Mouse (Mus musculus): ENCODE results near the gene Otud7a.
A peak's percentile ranks its signal among the peaks of the same experiment; 100 is the strongest.

Otud7a gene

GRCm38 (mm10) chr7:63697921-63698320 lies 253.4 kb downstream of the Otud7a start:
- no peak for DNase-seq (ENCODE audit: low spot score in 2 of 2)

GRCm38 (mm10) chr7:63717903-63718302 lies 273.4 kb downstream of the Otud7a start:
- DNase-seq (ENCODE audit: low spot score in 2 of 2): no peak

- no peak for DNase-seq (ENCODE audit: low spot score in 2 of 2)
Observed at GRCm38 (mm10) chr7:63719183-63719944, 274.8 kb downstream of the Otud7a start.

DNA sequence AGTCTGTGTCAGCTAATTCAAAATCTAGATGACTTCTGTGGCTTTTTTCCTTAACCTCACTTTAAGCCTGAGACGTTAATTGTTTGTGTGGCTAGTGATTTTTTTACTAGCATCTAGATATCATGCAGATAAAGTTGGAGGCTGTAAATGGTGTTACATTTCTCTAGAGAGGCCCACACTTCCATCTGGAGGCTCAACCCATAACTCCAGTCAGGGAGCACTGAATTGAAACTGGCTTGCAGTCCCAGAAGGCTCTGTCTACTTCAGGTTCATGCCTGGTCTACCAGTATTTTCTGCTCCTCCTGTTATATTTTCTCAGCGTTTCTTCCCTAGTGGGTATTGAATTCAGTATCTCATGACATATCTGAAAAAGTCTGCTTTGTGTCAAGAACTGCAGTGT lies 276.1 kb downstream of the Otud7a start:
- no peak for DNase-seq (ENCODE audit: low spot score in 2 of 2)

- no peak for DNase-seq (ENCODE audit: low spot score in 2 of 2)
Observed at GRCm38 (mm10) chr7:63725040-63725729, 280.6 kb downstream of the Otud7a start.

DNA sequence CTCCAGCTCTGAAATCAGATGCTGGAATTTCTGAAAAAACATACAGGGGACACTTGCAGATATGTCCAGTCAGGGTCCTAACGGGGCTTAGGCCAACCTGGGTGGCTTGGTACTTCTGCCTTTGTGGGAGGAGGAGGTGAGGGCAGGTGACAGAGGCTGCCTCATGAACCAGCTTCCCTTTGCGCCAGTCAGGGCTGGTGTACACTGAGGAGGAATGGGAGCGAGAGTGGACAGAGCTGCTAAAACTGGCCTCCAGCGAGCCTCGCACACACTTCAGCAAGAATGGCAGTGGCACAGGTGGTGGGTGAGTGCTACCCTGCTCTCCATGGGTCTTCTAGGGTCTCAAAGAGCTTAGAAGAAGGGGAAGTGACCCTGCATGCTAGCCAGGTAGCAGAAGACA lies 285.1 kb downstream of the Otud7a start:
- no peak for DNase-seq (ENCODE audit: low spot score in 2 of 2)

DNA sequence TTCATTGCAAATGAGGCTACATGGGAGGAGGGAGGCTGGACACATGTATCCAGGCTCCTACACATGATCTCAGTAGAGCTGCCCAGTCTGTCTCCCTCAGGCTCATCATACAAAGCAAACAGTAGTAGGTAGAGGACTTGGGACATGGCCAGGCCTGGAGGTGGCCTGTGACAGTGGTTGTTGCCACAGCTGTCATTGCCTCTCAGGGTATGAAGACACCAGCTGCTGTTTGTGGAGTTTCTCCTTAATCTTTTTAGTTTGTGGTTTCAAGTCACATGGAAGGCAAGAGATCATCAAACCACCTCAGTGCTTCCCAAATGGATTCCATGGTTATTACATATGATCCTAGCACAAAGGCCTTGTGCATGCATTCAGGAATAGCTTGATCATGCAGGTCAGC lies 285.5 kb downstream of the Otud7a start:
- no peak for DNase-seq (ENCODE audit: low spot score in 2 of 2)

GRCm38 (mm10) chr7:63737725-63738124 lies 293.2 kb downstream of the Otud7a start:
- DNase-seq (ENCODE audit: low spot score in 2 of 2): no peak

- DNase-seq (ENCODE audit: low spot score in 2 of 2): no peak
Observed at GRCm38 (mm10) chr7:63738142-63738541, 293.6 kb downstream of the Otud7a start.

DNA sequence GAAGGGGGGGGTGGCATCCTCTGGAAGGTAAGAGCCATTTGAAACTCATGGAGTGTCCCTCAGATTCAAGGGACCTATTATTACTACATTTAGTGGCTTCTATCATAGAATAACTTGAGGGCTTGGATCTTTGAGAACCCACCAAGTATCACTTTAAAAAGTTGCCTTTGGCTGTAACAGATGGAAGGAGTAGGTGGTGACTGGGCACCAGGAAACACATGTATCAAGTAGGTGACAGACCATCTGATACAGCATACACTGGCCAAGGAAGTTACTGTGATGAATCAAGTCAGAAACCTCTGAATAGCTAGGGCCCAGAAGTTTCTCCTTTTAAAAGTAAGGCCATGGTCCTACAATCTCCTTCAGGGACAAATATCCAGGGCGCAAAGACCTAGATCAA lies 298.6 kb downstream of the Otud7a start:
- no peak for DNase-seq (ENCODE audit: low spot score in 2 of 2)

DNA sequence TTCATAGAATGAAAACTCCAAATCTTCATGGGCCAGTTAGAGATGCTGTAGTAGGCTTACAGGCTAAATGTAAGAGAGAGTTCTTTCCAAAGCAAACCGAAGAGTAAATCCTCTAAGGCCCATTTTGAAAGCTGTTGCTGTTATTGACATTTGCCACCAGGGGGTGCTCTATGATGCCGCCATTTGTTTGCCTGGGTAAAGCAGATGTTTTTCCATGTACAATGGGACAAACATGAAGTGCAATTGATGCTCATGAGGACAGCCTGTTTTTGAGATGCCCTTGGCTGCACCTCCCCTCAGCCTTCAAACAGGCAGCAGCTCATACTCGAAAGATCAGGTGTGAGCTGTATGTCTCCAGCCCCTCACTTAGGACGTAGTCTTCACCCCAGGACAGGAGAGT lies 307.5 kb downstream of the Otud7a start:
- no peak for DNase-seq (ENCODE audit: low spot score in 2 of 2)

GRCm38 (mm10) chr7:63753274-63753751 lies 308.8 kb downstream of the Otud7a start:
- no peak for DNase-seq (ENCODE audit: low spot score in 2 of 2)

GRCm38 (mm10) chr7:63754573-63755475 lies 310.3 kb downstream of the Otud7a start:
- no peak for DNase-seq (ENCODE audit: low spot score in 2 of 2)

- DNase-seq (ENCODE audit: low spot score in 2 of 2): peak; percentile 76 to 85
Observed at GRCm38 (mm10) chr7:63755476-63755948, 311.0 kb downstream of the Otud7a start.

DNA sequence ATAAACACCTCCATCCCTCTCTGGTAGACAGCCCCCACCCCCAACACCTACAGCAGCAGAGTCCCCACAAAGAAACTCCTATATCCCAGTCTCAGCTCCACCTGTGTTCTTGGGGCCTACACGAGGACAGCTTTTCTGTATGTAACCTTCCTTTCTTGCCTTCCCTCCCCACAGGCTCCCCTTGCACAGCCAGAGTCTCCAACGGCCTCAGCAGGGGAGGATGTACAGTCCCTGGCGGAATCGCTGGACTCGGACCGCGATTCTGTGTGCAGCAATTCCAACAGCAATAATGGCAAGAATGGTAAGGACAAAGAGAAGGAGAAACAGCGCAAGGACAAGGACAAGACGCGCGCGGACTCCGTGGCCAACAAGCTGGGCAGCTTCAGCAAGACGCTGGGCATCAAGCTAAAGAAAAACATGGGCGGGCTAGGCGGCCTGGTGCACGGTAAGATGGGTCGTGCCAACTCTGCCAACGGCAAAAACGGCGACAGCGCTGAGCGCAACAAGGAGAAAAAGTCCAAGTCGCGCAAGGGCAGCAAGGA lies 312.7 kb downstream of the Otud7a start:
- no peak for DNase-seq (ENCODE audit: low spot score in 2 of 2)

GRCm38 (mm10) chr7:63757678-63758239 lies 313.2 kb downstream of the Otud7a start:
- no peak for DNase-seq (ENCODE audit: low spot score in 2 of 2)

GRCm38 (mm10) chr7:63758240-63758826 lies 313.8 kb downstream of the Otud7a start:
- no peak for DNase-seq (ENCODE audit: low spot score in 2 of 2)

DNA sequence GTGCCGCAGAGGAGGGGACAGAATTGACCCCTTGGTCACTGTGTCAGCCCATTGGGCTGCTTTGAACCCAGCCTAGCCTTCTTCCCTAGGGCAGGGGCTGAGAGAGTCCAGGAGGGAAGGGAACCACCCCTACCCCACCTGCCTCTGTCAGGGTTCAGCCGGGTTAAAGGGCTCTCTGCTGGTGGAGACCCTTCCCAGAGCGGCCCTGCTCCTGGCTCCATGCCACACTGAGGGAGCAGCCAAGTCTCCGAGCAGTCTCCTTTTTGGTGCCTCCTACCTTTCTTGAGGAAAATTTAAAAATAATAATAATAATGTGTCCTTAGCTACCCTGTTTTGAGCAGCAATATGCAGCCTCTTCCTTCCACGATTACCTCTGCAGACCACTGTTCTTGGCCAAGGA lies 315.1 kb downstream of the Otud7a start:
- no peak for DNase-seq (ENCODE audit: low spot score in 2 of 2)

GRCm38 (mm10) chr7:63762529-63762928 lies 318.0 kb downstream of the Otud7a start:
- DNase-seq (ENCODE audit: low spot score in 2 of 2): peak in 1 of 2 experiments; percentile 52

DNA sequence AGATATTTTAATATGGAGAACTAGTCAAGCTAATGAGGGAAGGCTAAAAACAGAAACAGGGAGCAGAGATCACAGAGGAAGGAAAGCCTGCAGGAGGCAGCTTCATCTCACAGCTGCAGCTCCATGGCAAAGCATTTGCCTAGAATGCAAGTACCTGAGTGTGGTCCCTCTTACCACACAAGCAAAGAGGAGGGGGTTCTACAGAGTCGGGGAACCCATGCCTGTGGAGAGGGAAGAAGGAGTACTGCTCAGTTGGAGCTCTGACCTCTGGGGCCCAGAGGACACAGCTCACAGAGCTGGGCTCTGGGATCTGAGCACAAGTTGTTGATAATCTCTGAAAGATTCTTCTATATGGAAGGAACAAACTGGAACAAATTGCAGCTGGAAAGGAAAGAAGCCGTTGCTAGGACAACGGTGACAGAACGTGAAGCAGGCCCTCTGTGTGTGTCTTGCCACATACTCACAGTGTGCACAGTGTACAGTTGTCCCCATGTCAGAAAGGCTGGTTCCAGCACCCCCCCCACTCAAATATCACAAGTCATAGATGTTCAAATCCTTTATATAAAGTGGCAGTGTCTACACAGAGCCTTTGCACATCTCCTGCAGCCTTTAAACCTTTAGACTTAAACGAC lies 324.0 kb downstream of the Otud7a start:
- no peak for DNase-seq (ENCODE audit: low spot score in 2 of 2)
